In the genomic region with DNA sequence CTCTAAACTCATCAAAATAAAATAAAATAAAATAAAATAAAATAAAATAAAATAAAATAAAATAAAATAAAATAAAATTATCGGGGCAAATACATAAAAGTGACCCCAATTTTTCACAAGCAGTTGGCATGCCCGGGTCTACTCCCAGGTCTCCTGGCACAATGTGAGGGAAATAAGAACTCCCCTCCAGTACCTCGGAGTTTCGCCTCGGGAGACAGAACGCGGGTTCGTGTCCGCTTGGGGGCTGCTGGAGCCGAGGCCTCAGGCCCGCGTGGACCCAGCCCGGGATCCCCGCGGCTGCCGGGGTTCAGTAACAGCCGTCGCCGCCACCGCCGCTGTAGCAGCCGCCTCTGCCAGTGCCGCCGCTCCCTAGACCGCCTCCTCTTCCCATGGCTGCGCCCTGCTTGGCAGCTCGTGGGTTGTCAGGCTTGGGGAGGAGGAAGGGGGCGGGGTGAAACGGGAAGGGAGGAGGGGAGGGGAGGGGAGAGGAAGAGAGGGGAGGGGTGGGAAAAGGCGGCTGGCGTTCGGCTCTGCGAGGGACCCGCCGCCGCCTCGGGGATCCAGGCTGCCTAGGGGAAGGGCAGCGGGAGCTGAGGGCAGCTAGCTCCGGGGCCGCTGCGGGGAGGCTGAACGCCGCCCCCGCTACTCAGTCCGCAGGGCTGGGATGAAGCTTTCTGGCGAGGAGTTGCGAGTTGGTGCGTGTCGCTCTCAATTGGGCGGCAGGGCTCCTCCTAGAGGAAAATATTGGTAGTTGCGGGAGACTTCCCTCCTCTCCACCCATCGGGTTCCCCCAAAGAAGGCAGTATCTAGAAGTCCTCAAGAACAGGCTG, we compare ENCODE assay signal across 8 mouse cellular contexts. TPM values are rescaled to one million over a fixed set of nuclear protein-coding genes. Genes with fewer than 3 reads are reported as not detected.
DNase-seq lines count a peak whose midpoint lies in the region; ATAC-seq and TF ChIP-seq lines count a peak whose summit lies in the region.

TSS of gene Ghr (minus strand) at position 686 of the 830 bp plus-strand sequence.

- peak; percentile 94 for ATAC-seq in forebrain, postnatal 0 days

- in situ Hi-C loops in ES-E14 (cut with MboI; ENCODE audit: low sequenced_read_pairs in 2 of 2, unreplicated experiment in 2 of 2), result no loop called here

- no peak within 1 kb of the TSS for H3K27ac ChIP-seq in ES-E14 (ENCODE audit: insufficient read depth, low read depth, low read length, poor library complexity, severe bottlenecking)
- peak within 1 kb of the TSS; percentile 75 for H3K27ac ChIP-seq in forebrain, postnatal 0 days (ENCODE audit: low read depth, low read length)
- peak within 1 kb of the TSS; percentile 96 for H3K27ac ChIP-seq in layer of hippocampus, adult 2 months
- peak within 1 kb of the TSS; percentile 78 for H3K27ac ChIP-seq in olfactory bulb, adult 2 months (ENCODE audit: insufficient read depth, low read depth, low read length)

- peak within 1 kb of the TSS; percentile 84 for H3K9ac ChIP-seq in ES-E14 (ENCODE audit: insufficient read depth, low read depth, low read length, poor library complexity, severe bottlenecking)
- peak within 1 kb of the TSS; percentile 60 for H3K9ac ChIP-seq in forebrain, postnatal 0 days

- peak; percentile 80; the same call in 1 of the 2 replicates for TF ChIP-seq POLR2A in lung, adult 2 months (IDR thresholded peaks at IDR 0.05; ENCODE audit: borderline replicate concordance, extremely low read depth, low read depth, low read length)
- TF ChIP-seq POLR2A in olfactory bulb, adult 2 months (IDR thresholded peaks at IDR 0.05; ENCODE audit: insufficient read depth, low read depth, low read length), result no peak

- no peaks in the 10 kb centered on the region for H3K4me1 ChIP-seq in ES-E14 (ENCODE audit: control insufficient read depth in 2 of 2, insufficient read depth in 2 of 2, low read length in 2 of 2, poor library complexity in 1 of 2)
- H3K4me1 ChIP-seq in forebrain, postnatal 0 days (ENCODE audit: insufficient read depth), result no peaks in the 10 kb centered on the region
- peaks cover 7% of the 10 kb centered on the region for H3K4me1 ChIP-seq in lung, adult 2 months (ENCODE audit: control insufficient read depth, insufficient read depth, low read length)
- peaks cover under 1% of the 10 kb centered on the region; the same call in 1 of the 2 replicates for H3K4me1 ChIP-seq in olfactory bulb, adult 2 months (ENCODE audit: control insufficient read depth, insufficient read depth, low read length)

- peaks cover 8% of the 10 kb centered on the region for H3K27me3 ChIP-seq in forebrain, postnatal 0 days (ENCODE audit: insufficient read depth, low read length)

- intact Hi-C loops in heart, postnatal 36 days (cut with DNase I), result loop anchor here (1.0 to 5.0 kb wide), 4 partner anchors 76 to 371 kb away; no protein-coding TSS in a partner anchor

- TF ChIP-seq CTCF in forebrain, postnatal 0 days (IDR thresholded peaks at IDR 0.05; ENCODE audit: low read depth), result peak; percentile 83
- TF ChIP-seq CTCF in layer of hippocampus, adult 2 months (conservative IDR thresholded peaks at IDR 0.05), result peak; percentile 88
- peak; percentile 81 for TF ChIP-seq CTCF in lung, adult 2 months (IDR thresholded peaks at IDR 0.05; ENCODE audit: insufficient read depth, low read length)
- TF ChIP-seq CTCF in olfactory bulb, adult 2 months (IDR thresholded peaks at IDR 0.05; ENCODE audit: insufficient read depth, low read depth, low read length), result peak; percentile 52; the same call in 1 of the 2 replicates

- no peaks in the 10 kb centered on the region for H3K9me3 ChIP-seq in ES-E14 (ENCODE audit: control insufficient read depth, insufficient read depth, low read depth, low read length)
- H3K9me3 ChIP-seq in forebrain, postnatal 0 days (ENCODE audit: low read length), result no peaks in the 10 kb centered on the region

- peak within 1 kb of the TSS; percentile 63 to 75 for H3K4me3 ChIP-seq in ES-E14 (ENCODE audit: insufficient read depth in 1 of 2, low read depth in 1 of 2, low read length in 2 of 2, poor library complexity in 1 of 2, severe bottlenecking in 1 of 2)
- H3K4me3 ChIP-seq in forebrain, postnatal 0 days (ENCODE audit: low read depth, low read length), result peak within 1 kb of the TSS; percentile 66
- H3K4me3 ChIP-seq in layer of hippocampus, adult 2 months, result peak within 1 kb of the TSS; percentile 86
- peak within 1 kb of the TSS; percentile 84 for H3K4me3 ChIP-seq in lung, adult 2 months (replicated peaks; ENCODE audit: extremely low read depth, low read depth, low read length)
- peak within 1 kb of the TSS; percentile 75 for H3K4me3 ChIP-seq in olfactory bulb, adult 2 months (ENCODE audit: insufficient read depth, low read depth, low read length)

- no peaks in the 10 kb centered on the region for H3K36me3 ChIP-seq in ES-E14 (ENCODE audit: control insufficient read depth, insufficient read depth, low read length, poor library complexity, severe bottlenecking)
- H3K36me3 ChIP-seq in forebrain, postnatal 0 days (ENCODE audit: insufficient read depth), result no peaks in the 10 kb centered on the region

- peak; percentile 75 for DNase-seq in ES-E14 (ENCODE audit: low read depth, low spot score)
- peak; percentile 70 for DNase-seq in cerebellum, adult 11 months
- peak; percentile 93 for DNase-seq in forebrain, postnatal 0 days
- DNase-seq in heart, postnatal 36 days, result peak; percentile 83 to 90
- peak; percentile 83 to 88 for DNase-seq in layer of hippocampus, adult 2 months (ENCODE audit: low spot score in 2 of 2)
- peak; percentile 84 for DNase-seq in lung, adult 2 months
- peak; percentile 69 for DNase-seq in thymus, postnatal 0 days (ENCODE audit: low spot score)

- H3K4me2 ChIP-seq in forebrain, postnatal 0 days (ENCODE audit: low read depth), result peak within 1 kb of the TSS; percentile 71

- WGBS in forebrain, postnatal 0 days, result under 1% methylated on average over 52 of the region's 52 CpGs
- WGBS in lung, adult 2 months, result under 1% methylated on average over 48 of the region's 52 CpGs
- 2% methylated on average over 52 of the region's 52 CpGs for WGBS in olfactory bulb, adult 2 months

TF ChIP-seq in ES-E14, 5 proteins besides CTCF, POLR2A, EP300 and RAD21:
- 0 out of 2 replicates have a peak, but pooled peaks have one; percentile 29 for TF ChIP-seq ZC3H11A (IDR thresholded peaks at IDR 0.05; ENCODE audit: borderline replicate concordance, low read depth, low read length)
- TF ChIP-seq CHD2 (IDR thresholded peaks at IDR 0.05; ENCODE audit: low read depth, low read length), result no peak

RNA-seq across cellular contexts. Expression of gene Ghr, which starts in this region (rescaled TPM):
- 4.6 and 7.5 TPM in 2 replicates for total RNA-seq in ES-E14 (2012; rRNA removed)
- 4.6 and 8.0 TPM in 2 replicates for total RNA-seq in forebrain, postnatal 0 days (2014; rRNA removed)
- polyA plus RNA-seq in forebrain, postnatal 0 days (2015; fragmentation: Nextera tagmentation; extraction: Ambion mirVana), result 4.9 and 5.7 TPM in 2 replicates
- 100 to 1,000 TPM; 164 to 166 TPM for total RNA-seq in heart, postnatal 36 days (2021)
- 10 to 100 TPM; 10.7 to 11.4 TPM for total RNA-seq in layer of hippocampus, adult 2 months (2021)
- 25.2 and 30.4 TPM in 2 replicates for polyA plus RNA-seq in lung, adult 2 months (2012; rRNA removed)
- not detected in 2 replicates for polyA plus RNA-seq in olfactory bulb, adult 2 months (2012; ENCODE audit: insufficient read depth, insufficient read length, low replicate concordance, missing spikeins)
- 4.3 and 5.4 TPM in 2 replicates for polyA plus RNA-seq in thymus, postnatal 0 days (2015; fragmentation: Nextera tagmentation; extraction: Ambion mirVana)

Comparison
In these comparisons a context has a peak if more than half of its experiments do, and no peak if none do; other contexts are left out.
1. RNA of gene Ghr (total RNA-seq): 164 to 166 TPM in heart, postnatal 36 days; 10.7 to 11.4 TPM in layer of hippocampus, adult 2 months, 4.6 to 8.0 TPM in forebrain, postnatal 0 days and 4.6 to 7.5 TPM in ES-E14; every median in the first group is over 10 times any median in the second.
2. Peak in every context shown above with its lines, with median percentiles within 50 percentile points of each other: DNase-seq, H3K4me3 ChIP-seq and CTCF ChIP-seq.